Mouse (Mus musculus) MEL (cell line): ENCODE measurements around the gene Ccdc141. TPM values are rescaled to one million over a fixed set of nuclear protein-coding genes. Genes with fewer than 3 reads are reported as not detected.

ENCODE experiments used
- DNase-seq: peaks from one replicate; pipeline ENCODE4 v3.0.0; 2011; ENCODE audit warnings: low read depth, low spot score
- H3K27ac ChIP-seq: 2 replicates; pipeline ENCODE4 v1.5.1; 2012; ENCODE audit warnings: low read depth, mild to moderate bottlenecking, control low read depth, low read length, moderate library complexity; ENCODE audit not compliant: control insufficient read depth
- H3K27me3 ChIP-seq, 2 experiments: fragments of 150-350 bp in 1 of 2; sonication (generic) in 1 of 2; 2 replicates each; pipeline ENCODE4 v1.6.1; 2012; ENCODE audit warnings: low read length in 2 of 2, mild to moderate bottlenecking in 2 of 2, improper control_type of control experiment in 1 of 2, moderate library complexity in 1 of 2; ENCODE audit not compliant: insufficient read depth in 2 of 2, control insufficient read depth in 1 of 2
- H3K36me3 ChIP-seq, 2 experiments: 2 replicates each; pipeline ENCODE4 v1.6.1; 2012 to 2014; ENCODE audit warnings: low read length in 2 of 2, improper control_type of control experiment in 1 of 2, inconsistent platforms in 1 of 2, mild to moderate bottlenecking in 1 of 2; ENCODE audit not compliant: insufficient read depth in 2 of 2, control insufficient read depth in 1 of 2
- H3K4me1 ChIP-seq, 2 experiments: fragments of 150-350 bp in 1 of 2; sonication (generic) in 1 of 2; 2 replicates each; pipeline ENCODE4 v1.6.1; 2012; ENCODE audit warnings: low read length in 2 of 2, improper control_type of control experiment in 1 of 2, mild to moderate bottlenecking in 1 of 2; ENCODE audit not compliant: insufficient read depth in 2 of 2, control insufficient read depth in 1 of 2
- H3K4me3 ChIP-seq, 2 experiments: fragments of 150-350 bp in 1 of 2; sonication (generic) in 1 of 2; 2 replicates each; pipeline ENCODE4 v1.5.1; 2012; ENCODE audit warnings: low read depth in 2 of 2, low read length in 2 of 2, mild to moderate bottlenecking in 2 of 2, moderate library complexity in 2 of 2, control low read depth in 1 of 2, improper control_type of control experiment in 1 of 2; ENCODE audit not compliant: control insufficient read depth in 1 of 2, insufficient read depth in 1 of 2
- H3K79me2 ChIP-seq: 2 replicates; pipeline ENCODE4 v1.6.1; 2012; ENCODE audit warnings: mild to moderate bottlenecking, low read length, moderate library complexity; ENCODE audit not compliant: control insufficient read depth, poor library complexity, insufficient read depth
- H3K9ac ChIP-seq: 2 replicates; pipeline ENCODE4 v1.6.1; 2012; ENCODE audit warnings: low read depth, mild to moderate bottlenecking, control low read depth, low read length, moderate library complexity; ENCODE audit not compliant: control insufficient read depth, poor library complexity, severe bottlenecking
- H3K9me3 ChIP-seq: fragments of 150-350 bp; sonication (generic); replicated peaks from 2 replicates; pipeline ENCODE4 v1.6.1; 2012; ENCODE audit warnings: mild to moderate bottlenecking, low read length, improper control_type of control experiment, moderate library complexity; ENCODE audit not compliant: insufficient read depth
- BHLHE40 ChIP-seq: IDR thresholded peaks from 2 replicates; pipeline ENCODE4 v1.6.1; 2012; ENCODE audit warnings: low read depth, mild to moderate bottlenecking, inconsistent platforms, low read length, improper control_type of control experiment, borderline replicate concordance
- CTCF ChIP-seq, 3 experiments: IDR thresholded peaks in 2 of 3; conservative IDR thresholded peaks in 1 of 3; 2 replicates each; pipeline ENCODE4 v1.5.1; 2011 to 2012; ENCODE audit warnings: low read length in 3 of 3, low read depth in 2 of 3, mild to moderate bottlenecking in 2 of 3, improper control_type of control experiment in 1 of 3, inconsistent platforms in 1 of 3, mixed read lengths in 1 of 3, moderate library complexity in 1 of 3; ENCODE audit not compliant: control insufficient read depth in 1 of 3, insufficient read depth in 1 of 3, poor library complexity in 1 of 3, severe bottlenecking in 1 of 3
- EP300 ChIP-seq, 2 experiments: IDR thresholded peaks; 2 replicates each; pipeline ENCODE4 v1.6.1; 2011; ENCODE audit warnings: improper control_type of control experiment in 2 of 2, low read length in 2 of 2, low read depth in 1 of 2, mild to moderate bottlenecking in 1 of 2
- GATA1 ChIP-seq: IDR thresholded peaks from 2 replicates; pipeline ENCODE4 v1.6.1; 2011; ENCODE audit warnings: low read depth, low read length, improper control_type of control experiment
- HCFC1 ChIP-seq: IDR thresholded peaks from 2 replicates; pipeline ENCODE4 v1.6.1; 2012; ENCODE audit warnings: low read depth, mild to moderate bottlenecking, inconsistent platforms, low read length, improper control_type of control experiment, moderate library complexity
- KAT2A ChIP-seq: conservative IDR thresholded peaks from 2 replicates; pipeline ENCODE4 v1.6.1; 2012; ENCODE audit warnings: low read depth, low read length, improper control_type of control experiment, inconsistent platforms
- MAFK ChIP-seq: IDR thresholded peaks from 2 replicates; pipeline ENCODE4 v1.6.1; 2011; ENCODE audit warnings: low read depth, mild to moderate bottlenecking, low read length, improper control_type of control experiment, borderline replicate concordance
- MAZ ChIP-seq: IDR thresholded peaks from 2 replicates; pipeline ENCODE4 v1.6.1; 2012; ENCODE audit warnings: low read depth, mild to moderate bottlenecking, inconsistent platforms, low read length, improper control_type of control experiment
- MXI1 ChIP-seq: IDR thresholded peaks from 2 replicates; pipeline ENCODE4 v1.6.1; 2011; ENCODE audit warnings: mild to moderate bottlenecking, low read depth, low read length, improper control_type of control experiment
- MYB ChIP-seq: IDR thresholded peaks from 2 replicates; pipeline ENCODE4 v1.6.1; 2011; ENCODE audit warnings: mild to moderate bottlenecking, low read depth, low read length, improper control_type of control experiment
- NELFE ChIP-seq: IDR thresholded peaks from 2 replicates; pipeline ENCODE4 v1.6.1; 2011; ENCODE audit warnings: low read depth, low read length, improper control_type of control experiment
- NRF1 ChIP-seq: IDR thresholded peaks from 2 replicates; pipeline ENCODE4 v1.6.1; 2014; ENCODE audit warnings: low read depth, mild to moderate bottlenecking, inconsistent platforms, low read length, improper control_type of control experiment, moderate library complexity; ENCODE audit not compliant: poor library complexity, insufficient read depth, severe bottlenecking
- POLR2A ChIP-seq, 2 experiments: IDR thresholded peaks; 2 replicates each; pipeline ENCODE4 v1.6.1; 2011 to 2012; ENCODE audit warnings: low read length in 2 of 2, mild to moderate bottlenecking in 2 of 2, control low read depth in 1 of 2, improper control_type of control experiment in 1 of 2, low read depth in 1 of 2, moderate library complexity in 1 of 2; ENCODE audit not compliant: control insufficient read depth in 1 of 2, insufficient read depth in 1 of 2, poor library complexity in 1 of 2
- POLR2AphosphoS2 ChIP-seq: IDR thresholded peaks from 2 replicates; pipeline ENCODE4 v1.6.1; 2011; ENCODE audit warnings: low read length, improper control_type of control experiment
- RCOR1 ChIP-seq: IDR thresholded peaks from 2 replicates; pipeline ENCODE4 v1.6.1; 2012; ENCODE audit warnings: low read depth, mild to moderate bottlenecking, inconsistent platforms, low read length, improper control_type of control experiment
- SIN3A ChIP-seq: IDR thresholded peaks from 2 replicates; pipeline ENCODE4 v1.6.1; 2012; ENCODE audit warnings: low read length, improper control_type of control experiment, inconsistent platforms
- SMC3 ChIP-seq: IDR thresholded peaks from 2 replicates; pipeline ENCODE4 v1.6.1; 2011; ENCODE audit warnings: low read depth, low read length, improper control_type of control experiment
- TAL1 ChIP-seq: IDR thresholded peaks from 2 replicates; pipeline ENCODE4 v1.6.1; 2012; ENCODE audit warnings: mild to moderate bottlenecking, inconsistent platforms, low read length, moderate library complexity, mixed read lengths
- USF1 ChIP-seq: IDR thresholded peaks from 2 replicates; pipeline ENCODE4 v1.6.1; 2014; ENCODE audit warnings: low read depth, mild to moderate bottlenecking, inconsistent platforms, low read length, improper control_type of control experiment, moderate library complexity
- ZKSCAN1 ChIP-seq: IDR thresholded peaks from 2 replicates; pipeline ENCODE4 v1.6.1; 2012; ENCODE audit warnings: low read depth, mild to moderate bottlenecking, inconsistent platforms, low read length, improper control_type of control experiment, moderate library complexity
- polyA plus RNA-seq, 2 experiments: library from polyadenylated mRNA; stranded (reverse) in 1 of 2; unstranded in 1 of 2; fragments of >175 nt in 1 of 2; fragments of >200 nt in 1 of 2; gene quantifications; 2 replicates each; pipeline versions ENCODE4 v1.2.1 to v1.2.4; 2012; ENCODE audit warnings: low replicate concordance in 2 of 2, low read depth in 1 of 2; ENCODE audit not compliant: insufficient read length in 2 of 2, insufficient read depth in 1 of 2, missing spikeins in 1 of 2
- total RNA-seq: library from RNA; depleted of rRNA; stranded (reverse); fragments of 300-350 nt; gene quantifications from 2 replicates; pipeline ENCODE4 v1.2.3, GENCODE M21; 2012

The Ccdc141 gene
- total and polyA plus RNA-seq, 3 experiments, result 0.54 to 1.1 TPM; not detected in 1

GRCm38 (mm10) chr2:77042912-77043311, 127.5 kb downstream of the Ccdc141 start:
- no peaks in the 10 kb centered on the region for H3K27me3 ChIP-seq
- no peak for TF ChIP-seq NRF1
- no peak for TF ChIP-seq MAZ
- TF ChIP-seq MXI1, result no peak
- TF ChIP-seq TAL1, result no peak
- no peak for TF ChIP-seq ZKSCAN1
- no peak for TF ChIP-seq NELFE
- TF ChIP-seq RCOR1, result no peak
- H3K36me3 ChIP-seq, result no peaks in the 10 kb centered on the region
- no peaks in the 10 kb centered on the region for H3K9me3 ChIP-seq
- DNase-seq, result no peak
- H3K79me2 ChIP-seq, result no peaks in the 10 kb centered on the region
- H3K4me1 ChIP-seq, result no peaks in the 10 kb centered on the region
- no peak overlapping the region for H3K4me3 ChIP-seq
- H3K27ac ChIP-seq, result no peak overlapping the region
- H3K9ac ChIP-seq, result no peak overlapping the region

GRCm38 (mm10) chr2:77039683-77040082, 130.8 kb downstream of the Ccdc141 start:
- Histone ChIP-seq H3K27me3 (no peaks in the 10 kb centered on the region), H3K36me3 (no peaks in the 10 kb centered on the region), H3K27ac (no peak overlapping the region)
- no peak for TF ChIP-seq MXI1
- TF ChIP-seq ZKSCAN1, result no peak
- no peak for TF ChIP-seq BHLHE40
- TF ChIP-seq GATA1, result no peak
- TF ChIP-seq USF1, result no peak
- TF ChIP-seq EP300 (IDR thresholded peaks at IDR 0.05; ENCODE audit: low read depth in 1 of 2, low read length in 2 of 2), result no peak
- no peak for TF ChIP-seq KAT2A
- TF ChIP-seq NRF1, result no peak
- TF ChIP-seq, all 39 proteins: peak for 0
- Histone ChIP-seq H3K4me3 (no peak overlapping the region), H3K9ac (no peak overlapping the region), H3K9me3 (no peaks in the 10 kb centered on the region), H3K4me1 (no peaks in the 10 kb centered on the region), H3K79me2 (no peaks in the 10 kb centered on the region)
- DNase-seq, result no peak

GRCm38 (mm10) chr2:77039281-77039680, 131.2 kb downstream of the Ccdc141 start:
- H3K79me2 ChIP-seq, result no peaks in the 10 kb centered on the region
- H3K4me1 ChIP-seq, result no peaks in the 10 kb centered on the region
- no peak overlapping the region for H3K9ac ChIP-seq
- TF ChIP-seq HCFC1, result no peak
- TF ChIP-seq POLR2A (IDR thresholded peaks at IDR 0.05; ENCODE audit: control insufficient read depth in 1 of 2, insufficient read depth in 1 of 2, low read depth in 1 of 2, low read length in 2 of 2, poor library complexity in 1 of 2), result no peak
- no peak for TF ChIP-seq USF1
- no peak for TF ChIP-seq ZKSCAN1
- TF ChIP-seq POLR2AphosphoS2, result no peak
- no peak for TF ChIP-seq MYB
- TF ChIP-seq SMC3, result no peak
- TF ChIP-seq CTCF (IDR thresholded peaks at IDR 0.05 in 2 of 3, conservative IDR thresholded peaks at IDR 0.05 in 1 of 3; ENCODE audit: control insufficient read depth in 1 of 3, insufficient read depth in 1 of 3, low read depth in 2 of 3, low read length in 3 of 3, poor library complexity in 1 of 3, severe bottlenecking in 1 of 3), result no peak
- no peak for TF ChIP-seq SIN3A
- no peak for TF ChIP-seq MAFK
- TF ChIP-seq, all 39 proteins: peak for 0
- no peak for DNase-seq
- H3K27me3 ChIP-seq, result no peaks in the 10 kb centered on the region
- no peaks in the 10 kb centered on the region for H3K36me3 ChIP-seq
- no peak overlapping the region for H3K4me3 ChIP-seq
- no peak overlapping the region for H3K27ac ChIP-seq
- H3K9me3 ChIP-seq, result no peaks in the 10 kb centered on the region
